Mouse (Mus musculus) CH12.LX (cell line): ENCODE measurements around the gene Fryl. TPM values are rescaled to one million over a fixed set of nuclear protein-coding genes. Genes with fewer than 3 reads are reported as not detected.

Experiments
- DNase-seq: peaks from one replicate; pipeline ENCODE4 v3.0.0-alpha.2; 2013; ENCODE audit errors: extremely low read depth
- H3K27ac ChIP-seq: 2 replicates; pipeline ENCODE4 v1.5.1; 2012; ENCODE audit warnings: low read depth, mild to moderate bottlenecking, control low read depth, moderate library complexity; ENCODE audit not compliant: insufficient read depth
- H3K27me3 ChIP-seq: replicated peaks from 2 replicates; pipeline ENCODE3; 2012; ENCODE audit warnings: inconsistent platforms
- H3K36me3 ChIP-seq, 2 experiments: replicated peaks in 1 of 2; 2 replicates each; pipeline versions ENCODE3 to v1.6.1; 2012; ENCODE audit warnings: inconsistent platforms in 1 of 2, low read length in 1 of 2, mild to moderate bottlenecking in 1 of 2, mixed read lengths in 1 of 2, moderate library complexity in 1 of 2; ENCODE audit not compliant: control insufficient read depth in 1 of 2, insufficient read depth in 1 of 2
- H3K4me1 ChIP-seq, 2 experiments: 2 replicates each; pipeline ENCODE4 v1.6.1; 2012; ENCODE audit warnings: inconsistent platforms in 1 of 2, moderate library complexity in 1 of 2; ENCODE audit not compliant: insufficient read depth in 2 of 2, control insufficient read depth in 1 of 2
- H3K4me2 ChIP-seq: 2 replicates; pipeline ENCODE4 v1.6.1; 2012; ENCODE audit warnings: low read depth, mild to moderate bottlenecking, control low read depth; ENCODE audit not compliant: poor library complexity, insufficient read depth, severe bottlenecking
- H3K4me3 ChIP-seq, 3 experiments: fragments of 150-350 bp in 1 of 3; sonication (generic) in 1 of 3; replicated peaks in 1 of 3; 2 replicates each; pipeline versions ENCODE3 to v1.5.1; 2011 to 2012; ENCODE audit warnings: low read depth in 2 of 3, low read length in 2 of 3, mild to moderate bottlenecking in 2 of 3, moderate library complexity in 2 of 3, control low read depth in 1 of 3, improper control_type of control experiment in 1 of 3, inconsistent platforms in 1 of 3, mixed read lengths in 1 of 3; ENCODE audit not compliant: poor library complexity in 1 of 3
- H3K79me2 ChIP-seq: replicated peaks from 2 replicates; pipeline ENCODE4 v1.6.1; 2012; ENCODE audit warnings: mild to moderate bottlenecking, moderate library complexity; ENCODE audit not compliant: control insufficient read depth, poor library complexity, insufficient read depth, severe bottlenecking; ENCODE audit errors: extremely low read depth
- H3K9ac ChIP-seq: 2 replicates; pipeline ENCODE4 v1.6.1; 2012; ENCODE audit warnings: low read depth, mild to moderate bottlenecking, control low read depth, moderate library complexity; ENCODE audit not compliant: insufficient read depth
- H3K9me3 ChIP-seq: replicated peaks from 2 replicates; pipeline ENCODE3; 2012; ENCODE audit warnings: low read length, inconsistent platforms, mixed read lengths
- BHLHE40 ChIP-seq: IDR thresholded peaks from 2 replicates; pipeline ENCODE4 v1.6.1; 2011; ENCODE audit warnings: mild to moderate bottlenecking, low read depth, low read length, improper control_type of control experiment
- CHD2 ChIP-seq: IDR thresholded peaks from 2 replicates; pipeline ENCODE4 v1.6.1; 2011; ENCODE audit warnings: low read length, improper control_type of control experiment
- ETS1 ChIP-seq: conservative IDR thresholded peaks from 2 replicates; pipeline ENCODE4 v1.6.1; 2012; ENCODE audit warnings: low read depth, mild to moderate bottlenecking, inconsistent platforms, low read length, improper control_type of control experiment, moderate library complexity
- HCFC1 ChIP-seq: IDR thresholded peaks from 2 replicates; pipeline ENCODE4 v1.6.1; 2012; ENCODE audit warnings: low read depth, mild to moderate bottlenecking, inconsistent platforms, low read length, improper control_type of control experiment
- JUN ChIP-seq: IDR thresholded peaks from 2 replicates; pipeline ENCODE4 v1.6.1; 2011; ENCODE audit warnings: low read depth, mild to moderate bottlenecking, low read length, improper control_type of control experiment, moderate library complexity; ENCODE audit not compliant: insufficient read depth
- JUND ChIP-seq: conservative IDR thresholded peaks from 2 replicates; pipeline ENCODE4 v1.6.1; 2011; ENCODE audit warnings: low read depth, low read length, improper control_type of control experiment
- KAT2A ChIP-seq: IDR thresholded peaks from 2 replicates; pipeline ENCODE4 v1.6.1; 2012; ENCODE audit warnings: low read length, improper control_type of control experiment, inconsistent platforms; ENCODE audit not compliant: insufficient replicate concordance
- MAZ ChIP-seq: IDR thresholded peaks from 2 replicates; pipeline ENCODE4 v1.6.1; 2012; ENCODE audit warnings: low read depth, mild to moderate bottlenecking, inconsistent platforms, low read length, improper control_type of control experiment, moderate library complexity
- MXI1 ChIP-seq: IDR thresholded peaks from 2 replicates; pipeline ENCODE4 v1.6.1; 2011; ENCODE audit warnings: mild to moderate bottlenecking, low read depth, low read length, improper control_type of control experiment
- MYC ChIP-seq: IDR thresholded peaks from 2 replicates; pipeline ENCODE4 v1.6.1; 2011; ENCODE audit warnings: low read depth, mild to moderate bottlenecking, improper control_type of control experiment, low read length
- PAX5 ChIP-seq: IDR thresholded peaks from 2 replicates; pipeline ENCODE4 v1.6.1; 2012; ENCODE audit warnings: low read length, inconsistent platforms, mixed read lengths
- POLR2AphosphoS2 ChIP-seq: IDR thresholded peaks from 2 replicates; pipeline ENCODE4 v1.6.1; 2011; ENCODE audit warnings: low read depth, low read length, improper control_type of control experiment
- RAD21 ChIP-seq: IDR thresholded peaks from 2 replicates; pipeline ENCODE4 v1.6.1; 2011; ENCODE audit warnings: low read depth, mild to moderate bottlenecking, low read length, improper control_type of control experiment, moderate library complexity
- RCOR1 ChIP-seq: conservative IDR thresholded peaks from 2 replicates; pipeline ENCODE4 v1.6.1; 2012; ENCODE audit warnings: low read depth, mild to moderate bottlenecking, inconsistent platforms, low read length, improper control_type of control experiment
- TBP ChIP-seq: conservative IDR thresholded peaks from 2 replicates; pipeline ENCODE4 v1.6.1; 2011; ENCODE audit warnings: low read depth, low read length, improper control_type of control experiment
- USF1 ChIP-seq: IDR thresholded peaks from 2 replicates; pipeline ENCODE4 v1.6.1; 2014; ENCODE audit warnings: low read depth, mild to moderate bottlenecking, inconsistent platforms, low read length, improper control_type of control experiment
- ZKSCAN1 ChIP-seq: IDR thresholded peaks from 2 replicates; pipeline ENCODE4 v1.6.1; 2012; ENCODE audit warnings: low read depth, inconsistent platforms, low read length, improper control_type of control experiment, borderline replicate concordance
- ZMIZ1 ChIP-seq: IDR thresholded peaks from 2 replicates; pipeline ENCODE4 v1.6.1; 2012; ENCODE audit warnings: low read depth, mild to moderate bottlenecking, inconsistent platforms, low read length, improper control_type of control experiment
- dilution Hi-C: fragments of 300-500 bp; cut with MboI; formaldehyde crosslinking; loops from 2 replicates; pipeline ENCODE4 v1.14.3; 2020; ENCODE audit warnings: low sequenced_read_pairs; ENCODE audit not compliant: extremely low pct_unique_long_range_greater_than_20kb, extremely low pct_ligation_motif_present
- in situ Hi-C: fragments of 300-500 bp; cut with MboI; formaldehyde crosslinking; loops from 3 replicates; pipeline ENCODE4 v1.14.3; 2019; ENCODE audit warnings: low sequenced_read_pairs, low pct_ligation_motif_present, low pct_unique_long_range_greater_than_20kb, mixed read lengths
- polyA plus RNA-seq: library from polyadenylated mRNA; unstranded; fragments of >175 nt; gene quantifications from 2 replicates; pipeline ENCODE4 v1.2.1, GENCODE M21; 2012; ENCODE audit warnings: low read depth; ENCODE audit not compliant: insufficient read length
- total RNA-seq, 2 experiments: library from RNA; depleted of rRNA; stranded (reverse); fragments of 300-350 nt in 1 of 2; fragments of >200 nt in 1 of 2; gene quantifications; 2 replicates each; pipeline ENCODE4 v1.2.3; 2012 to 2014

Fryl gene
- total and polyA plus RNA-seq, 3 experiments: 23.2 to 38.4 (median 31.3) TPM

- Histone ChIP-seq H3K27ac (no peak overlapping the region), H3K9ac (no peak overlapping the region), H3K27me3 (no peaks in the 10 kb centered on the region), H3K79me2 (0 out of 2 replicates have a peak, but pooled peaks cover 4% of the 10 kb centered on the region), H3K9me3 (peaks cover 5% of the 10 kb centered on the region), H3K4me2 (no peak overlapping the region), H3K4me3 (no peak overlapping the region), H3K4me1 (peaks cover 13 to 80% of the 10 kb centered on the region in 2 experiments; a peak in 3 of 4 replicates), H3K36me3 (peaks cover 9 to 60% of the 10 kb centered on the region in 2 experiments)
- TF ChIP-seq CHD2 (no peak), MXI1 (no peak), JUND (no peak), JUN (no peak), BHLHE40 (no peak), HCFC1 (no peak), ETS1 (no peak), PAX5 (no peak), ZKSCAN1 (no peak), TBP (no peak), RAD21 (no peak), POLR2AphosphoS2 (no peak), USF1 (no peak), MYC (no peak), ZMIZ1 (no peak), MAZ (no peak), KAT2A (no peak)
- no peak for DNase-seq
- dilution Hi-C loops (no loop called here), in situ Hi-C loops (no loop called here)
Observed at GRCm38 (mm10) chr5:73217116-73217515, 39.3 kb downstream of the Fryl start.

GRCm38 (mm10) chr5:73216014-73216413, 40.4 kb downstream of the Fryl start:
- dilution Hi-C loops: no loop called here
- in situ Hi-C loops: no loop called here
- Histone ChIP-seq H3K79me2 (0 out of 2 replicates have a peak, but pooled peaks cover 1% of the 10 kb centered on the region), H3K36me3 (peaks cover 11 to 57% of the 10 kb centered on the region in 2 experiments), H3K9ac (no peak overlapping the region), H3K4me1 (peaks cover 12 to 83% of the 10 kb centered on the region in 2 experiments; a peak in 3 of 4 replicates), H3K27me3 (no peaks in the 10 kb centered on the region), H3K4me2 (no peak overlapping the region), H3K4me3 (no peak overlapping the region), H3K9me3 (peaks cover 5% of the 10 kb centered on the region), H3K27ac (no peak overlapping the region)
- no peak for DNase-seq
- TF ChIP-seq RCOR1: no peak
